Mouse (Mus musculus) small intestine, adult 2 months (tissue): ENCODE data around the gene Apoe. TPM values are rescaled to one million over a fixed set of nuclear protein-coding genes. Genes with fewer than 3 reads are reported as not detected.

Source experiments
- H3K27ac ChIP-seq: fragments of 200-500 bp; 2 replicates; pipeline ENCODE4 v1.5.1; 2012; ENCODE audit warnings: low read depth, low read length, control low read depth, inconsistent platforms; ENCODE audit not compliant: insufficient read depth
- H3K27me3 ChIP-seq: fragments of 200-500 bp; 2 replicates; pipeline ENCODE4 v1.6.1; 2012; ENCODE audit warnings: mild to moderate bottlenecking, moderate library complexity, low read length, inconsistent platforms; ENCODE audit not compliant: control insufficient read depth, insufficient read depth
- H3K36me3 ChIP-seq: fragments of 200-500 bp; 2 replicates; pipeline ENCODE4 v1.6.1; 2012; ENCODE audit warnings: mild to moderate bottlenecking, low read length, control low read depth, inconsistent platforms; ENCODE audit not compliant: control insufficient read depth, insufficient read depth
- H3K4me1 ChIP-seq: fragments of 200-500 bp; 2 replicates; pipeline ENCODE4 v1.6.1; 2012; ENCODE audit warnings: low read length, inconsistent platforms, mixed read lengths; ENCODE audit not compliant: control insufficient read depth, insufficient read depth, insufficient read length
- H3K4me3 ChIP-seq: fragments of 200-500 bp; 2 replicates; pipeline ENCODE4 v1.5.1; 2012; ENCODE audit warnings: low read depth, mild to moderate bottlenecking, control low read depth, inconsistent platforms, low read length, moderate library complexity
- CTCF ChIP-seq: fragments of 200-500 bp; IDR thresholded peaks from 2 replicates; pipeline ENCODE4 v1.5.1; 2012; ENCODE audit warnings: low read depth, mild to moderate bottlenecking, control low read depth, inconsistent platforms, low read length, moderate library complexity, mixed read lengths; ENCODE audit not compliant: insufficient replicate concordance, insufficient read length; ENCODE audit errors: extremely low read depth
- POLR2A ChIP-seq: fragments of 200-500 bp; IDR thresholded peaks from 2 replicates; pipeline ENCODE4 v1.6.1; 2012; ENCODE audit warnings: low read depth, mild to moderate bottlenecking, control low read depth, inconsistent platforms, low read length, moderate library complexity
- WGBS: fragments of 180-500 bp; shearing (Covaris S2); methylation state at CpG from one replicate; pipeline ENCODE4 v1.1.7; 2018; 5-methylcytosine and 5-hydroxymethylcytosine counted together
- polyA plus RNA-seq: library from polyadenylated mRNA; depleted of rRNA; stranded (reverse); fragments of >200 nt; gene quantifications from 2 replicates; pipeline ENCODE4 v1.2.3, GENCODE M21; 2012

Gene Apoe
- polyA plus RNA-seq, 1 experiment: 591 TPM

- Histone ChIP-seq H3K4me1 (peaks cover 26% of the 10 kb centered on the region), H3K4me3 (no peak overlapping the region), H3K27ac (no peak overlapping the region), H3K27me3 (no peaks in the 10 kb centered on the region), H3K36me3 (no peaks in the 10 kb centered on the region)
- no peak for TF ChIP-seq CTCF
- TF ChIP-seq POLR2A: no peak
- 83% methylated on average over 6 of the region's 6 CpGs for WGBS
Measured at GRCm38 (mm10) chr7:19695881-19696280, 3.1 kb downstream of the Apoe start.

- 9% methylated on average over 8 of the region's 8 CpGs for WGBS
- Histone ChIP-seq H3K27ac (0 out of 2 replicates have a peak overlapping the region, but pooled peaks have one; percentile 8), H3K4me3 (no peak overlapping the region), H3K27me3 (no peaks in the 10 kb centered on the region), H3K4me1 (peaks cover 19% of the 10 kb centered on the region), H3K36me3 (no peaks in the 10 kb centered on the region)
- TF ChIP-seq POLR2A: no peak
- TF ChIP-seq CTCF: no peak
Measured at GRCm38 (mm10) chr7:19695213-19695594, 3.8 kb downstream of the Apoe start.

GRCm38 (mm10) chr7:19694336-19695212 lies 4.4 kb downstream of the Apoe start:
- no peaks in the 10 kb centered on the region for H3K27me3 ChIP-seq
- no peak overlapping the region for H3K4me3 ChIP-seq
- no peaks in the 10 kb centered on the region for H3K36me3 ChIP-seq
- WGBS: 45% methylated on average over 10 of the region's 10 CpGs
- TF ChIP-seq POLR2A (no peak), CTCF (no peak)
- peaks cover 18% of the 10 kb centered on the region for H3K4me1 ChIP-seq
- H3K27ac ChIP-seq: 0 out of 2 replicates have a peak overlapping the region, but pooled peaks have one; percentile 8

- WGBS: 52% methylated on average over 10 of the region's 10 CpGs
- TF ChIP-seq CTCF (no peak), POLR2A (no peak)
- Histone ChIP-seq H3K4me1 (peaks cover 15% of the 10 kb centered on the region), H3K27ac (no peak overlapping the region), H3K36me3 (no peaks in the 10 kb centered on the region), H3K4me3 (no peak overlapping the region), H3K27me3 (no peaks in the 10 kb centered on the region)
Measured at GRCm38 (mm10) chr7:19693421-19693820, 5.6 kb downstream of the Apoe start.

- Histone ChIP-seq H3K27me3 (no peaks in the 10 kb centered on the region), H3K4me3 (peak within 1 kb of the TSS; percentile 3; the same call in 1 of the 2 replicates), H3K36me3 (no peaks in the 10 kb centered on the region), H3K27ac (no peak within 1 kb of the TSS), H3K4me1 (peaks cover 15% of the 10 kb centered on the region)
- WGBS: 65% methylated on average over 28 of the region's 28 CpGs
- TF ChIP-seq POLR2A: no peak
- no peak for TF ChIP-seq CTCF
Measured at GRCm38 (mm10) chr7:19691873-19692865, 6.8 kb downstream of the Apoe start, which contains the start of gene Apoc1. Gene Apoc1 (minus strand): TSS chr7:19692660.

GRCm38 (mm10) chr7:19691434-19691833 lies 7.6 kb downstream of the Apoe start:
- WGBS: 82% methylated on average over 6 of the region's 6 CpGs
- no peaks in the 10 kb centered on the region for H3K27me3 ChIP-seq
- H3K4me3 ChIP-seq: peak overlapping the region; percentile 3; the same call in 1 of the 2 replicates
- peaks cover 15% of the 10 kb centered on the region for H3K4me1 ChIP-seq
- H3K36me3 ChIP-seq: no peaks in the 10 kb centered on the region
- no peak overlapping the region for H3K27ac ChIP-seq
- TF ChIP-seq CTCF (no peak), POLR2A (no peak)
